Mouse (Mus musculus) layer of hippocampus, adult 9-11 months (tissue): ENCODE results near the gene Tnxb.
"Not testable (repeated sequence)": the region's sequence is repeated elsewhere in the genome, so short reads cannot be mapped to it uniquely, and the experiment has no call there.

ENCODE experiments used
- DNase-seq: peaks from one replicate; pipeline ENCODE4 v3.0.0; 2022

Gene Tnxb

GRCm38 (mm10) chr17:34685120-34686110, 15.1 kb downstream of the Tnxb start:
- DNase-seq: no peak

- no peak for DNase-seq
Observed at GRCm38 (mm10) chr17:34688889-34689288, 18.6 kb downstream of the Tnxb start.

- DNase-seq: no peak
Observed at GRCm38 (mm10) chr17:34690458-34690857, 20.1 kb downstream of the Tnxb start.

- DNase-seq: no peak
Observed at GRCm38 (mm10) chr17:34692906-34693305, 22.6 kb downstream of the Tnxb start.

- peak; percentile 90 for DNase-seq
Observed at GRCm38 (mm10) chr17:34699575-34700408, 29.5 kb downstream of the Tnxb start.

GRCm38 (mm10) chr17:34700671-34701071, 30.3 kb downstream of the Tnxb start:
- DNase-seq: peak; percentile 67

- DNase-seq: not testable (repeated sequence)
Observed at GRCm38 (mm10) chr17:34706476-34706875, 36.1 kb downstream of the Tnxb start.

GRCm38 (mm10) chr17:34712951-34713350, 42.6 kb downstream of the Tnxb start:
- DNase-seq: peak; percentile 42

- not testable (repeated sequence) for DNase-seq
Observed at GRCm38 (mm10) chr17:34714181-34714907, 44.0 kb downstream of the Tnxb start.

- not testable (repeated sequence) for DNase-seq
Observed at GRCm38 (mm10) chr17:34714908-34715445, 44.6 kb downstream of the Tnxb start.

- not testable (repeated sequence) for DNase-seq
Observed at GRCm38 (mm10) chr17:34715451-34715850, 45.1 kb downstream of the Tnxb start.

GRCm38 (mm10) chr17:34716247-34716646, 45.9 kb downstream of the Tnxb start:
- no peak for DNase-seq

- DNase-seq: no peak
Observed at GRCm38 (mm10) chr17:34717401-34717800, 47.1 kb downstream of the Tnxb start.

- not testable (repeated sequence) for DNase-seq
Observed at GRCm38 (mm10) chr17:34719886-34720285, 49.6 kb downstream of the Tnxb start.

- not testable (repeated sequence) for DNase-seq
Observed at GRCm38 (mm10) chr17:34722238-34722637, 51.9 kb downstream of the Tnxb start.

GRCm38 (mm10) chr17:34723066-34723465, 52.7 kb downstream of the Tnxb start:
- DNase-seq: no peak

GRCm38 (mm10) chr17:34727887-34728286, 57.6 kb downstream of the Tnxb start:
- DNase-seq: no peak

GRCm38 (mm10) chr17:34729155-34729554, 58.8 kb downstream of the Tnxb start:
- DNase-seq: not testable (repeated sequence)

GRCm38 (mm10) chr17:34729779-34730553, 59.6 kb downstream of the Tnxb start:
- DNase-seq: not testable (repeated sequence)

GRCm38 (mm10) chr17:34737466-34737865, 67.1 kb downstream of the Tnxb start:
- DNase-seq: not testable (repeated sequence)

- not testable (repeated sequence) for DNase-seq
Observed at GRCm38 (mm10) chr17:34739708-34740107, 69.4 kb downstream of the Tnxb start.
